Mouse (Mus musculus): ENCODE data around the gene Bsg. TPM values are rescaled to one million over a fixed set of nuclear protein-coding genes. Genes with fewer than 3 reads are reported as not detected.

Bsg gene
- total RNA-seq, 4 experiments from 2014 or later: 515 to 593 (median 535) TPM

Other genes starting within 250 kb of the Bsg start
- not detected for gene Vmn2r83, start 235.8 kb upstream of the Bsg start, total RNA-seq (2022)
- gene Plpp2, start 170.7 kb upstream of the Bsg start, total RNA-seq (2022): 1 to 10 TPM; 5.6 to 9.3 (median 6.9) TPM
- gene Mier2, start 149.3 kb upstream of the Bsg start, total RNA-seq (2022): 10 to 100 TPM; 51.2 to 72.3 (median 53.0) TPM
- under 1 TPM in 1 of 4 experiments, not detected in 3; 0.61 TPM for gene Theg, start 117.2 kb upstream of the Bsg start, total RNA-seq (2022)
- 10 to 100 TPM; 13.4 to 17.6 (median 15.5) TPM for gene C2cd4c, start 90.5 kb upstream of the Bsg start, total RNA-seq (2022)
- gene Shc2, start 66.6 kb upstream of the Bsg start, total RNA-seq (2022): 10 to 100 TPM; 41.1 to 51.9 (median 45.4) TPM
- gene Odf3l2, start 58.8 kb upstream of the Bsg start, total RNA-seq (2022): under 1 TPM in 3 of 4 experiments, not detected in 1; 0.27 to 0.60 (median 0.39) TPM
- gene Madcam1, start 39.9 kb upstream of the Bsg start, total RNA-seq (2022): not detected
- 10 to 100 TPM; 48.4 to 72.6 (median 64.3) TPM for gene Tpgs1, start 35.1 kb upstream of the Bsg start, total RNA-seq (2022)
- 10 to 100 TPM; 57.9 to 67.0 (median 66.1) TPM for gene Cdc34, start 22.3 kb upstream of the Bsg start, total RNA-seq (2022)
- 1 to 10 TPM; 2.3 to 3.5 (median 3.3) TPM for gene Gzmm, start 15.5 kb upstream of the Bsg start, total RNA-seq (2022)
- 100 to 1,000 TPM; 120 to 128 (median 121) TPM for gene Hcn2, start 12.1 kb downstream of the Bsg start, total RNA-seq (2022)
- gene Polrmt, start 42.1 kb downstream of the Bsg start, total RNA-seq (2022): 10 to 100 TPM; 44.5 to 58.2 (median 51.3) TPM
- gene Fgf22, start 50.6 kb downstream of the Bsg start, total RNA-seq (2022): 1 to 10 TPM; 1.7 to 4.6 (median 2.4) TPM
- gene Rnf126, start 62.5 kb downstream of the Bsg start, total RNA-seq (2022): 10 to 100 TPM; 72.4 to 82.9 (median 75.8) TPM
- 1 to 10 TPM; 2.2 to 2.9 (median 2.4) TPM for gene Fstl3, start 72.8 kb downstream of the Bsg start, total RNA-seq (2022)
- under 1 TPM in 3 of 4 experiments, not detected in 1; 0.43 to 0.83 (median 0.50) TPM for gene Prss57, start 86.5 kb downstream of the Bsg start, total RNA-seq (2022)
- gene Palm, start 89.1 kb downstream of the Bsg start, total RNA-seq (2022): 100 to 1,000 TPM; 244 to 264 (median 260) TPM
- gene Misp, start 116.5 kb downstream of the Bsg start, total RNA-seq (2022): 1 to 10 TPM in 2 of 4 experiments, not detected in 2; 1.6 to 1.9 TPM
- gene Ptbp1, start 149.9 kb downstream of the Bsg start, total RNA-seq (2022): 10 to 100 TPM; 67.7 to 76.4 (median 73.7) TPM
- 1 to 10 TPM; 1.2 to 2.3 (median 1.5) TPM for gene Prtn3, start 170.0 kb downstream of the Bsg start, total RNA-seq (2022)
- 10 to 100 TPM; 34.6 to 41.0 (median 38.0) TPM for gene Plppr3, start 170.1 kb downstream of the Bsg start, total RNA-seq (2022)
- gene Elane, start 181.8 kb downstream of the Bsg start, total RNA-seq (2022): not detected
- under 1 TPM in 1 of 4 experiments, not detected in 3; 0.39 TPM for gene Cfd, start 186.4 kb downstream of the Bsg start, total RNA-seq (2022)
- 10 to 100 TPM; 50.4 to 61.2 (median 57.1) TPM for gene Med16, start 204.4 kb downstream of the Bsg start, total RNA-seq (2022)
- not detected for gene Gm26602, start 206.4 kb downstream of the Bsg start, total RNA-seq (2022)
- 1 to 10 TPM; 6.3 to 8.3 (median 7.6) TPM for gene Kiss1r, start 212.5 kb downstream of the Bsg start, total RNA-seq (2022)
- gene R3hdm4, start 216.7 kb downstream of the Bsg start, total RNA-seq (2022): 100 to 1,000 TPM; 340 to 392 (median 347) TPM
- 10 to 100 TPM in 1 of 4 experiments, 1 to 10 TPM in 3; 6.6 to 11.8 (median 7.5) TPM for gene Arid3a, start 222.6 kb downstream of the Bsg start, total RNA-seq (2022)

All from layer of hippocampus, adult 8-10 months (tissue).